Mouse (Mus musculus): ENCODE data around the gene Scyl2.

GRCm38 (mm10) chr10:89697956-89698355, 11.9 kb upstream of the Scyl2 start:
- TF ChIP-seq GATA1 (IDR thresholded peaks at IDR 0.05; ENCODE audit: borderline replicate concordance, low read length) (no peak), FLI1 (IDR thresholded peaks at IDR 0.05; ENCODE audit: low read length) (no peak)
